Mouse (Mus musculus) lung, adult 2 months (tissue): ENCODE results near the gene Haus3.

Experiments
- CTCF ChIP-seq: fragments of 200-500 bp; IDR thresholded peaks from 2 replicates; pipeline ENCODE4 v1.5.1; 2011; ENCODE audit warnings: mild to moderate bottlenecking, low read length, control low read depth; ENCODE audit not compliant: insufficient read depth
- POLR2A ChIP-seq: fragments of 200-500 bp; IDR thresholded peaks from 2 replicates; pipeline ENCODE4 v1.6.1; 2011; ENCODE audit warnings: low read depth, mild to moderate bottlenecking, control low read depth, low read length, borderline replicate concordance; ENCODE audit errors: extremely low read depth

GRCm38 (mm10) chr5:34165793-34166192, 3.5 kb downstream of the Haus3 start:
- TF ChIP-seq POLR2A (no peak), CTCF (no peak)
